Mouse (Mus musculus): Measurements from ENCODE around the gene Ywhag. TPM values are rescaled to one million over a fixed set of nuclear protein-coding genes. Genes with fewer than 3 reads are reported as not detected.
A peak's percentile ranks its signal among the peaks of the same experiment; 100 is the strongest.

The Ywhag gene
- polyA plus RNA-seq, 1 experiment from 2014 or later, result 79.0 TPM

- WGBS, result 65% methylated on average over 5 of the region's 5 CpGs
- Histone ChIP-seq H3K4me1 (ENCODE audit: insufficient read depth) (peaks cover 3% of the 10 kb centered on the region; the same call in 1 of the 2 replicates), H3K36me3 (ENCODE audit: insufficient read depth) (peaks cover 76% of the 10 kb centered on the region), H3K27me3 (ENCODE audit: insufficient read depth, low read length) (no peaks in the 10 kb centered on the region), H3K27ac (ENCODE audit: low read depth) (no peak overlapping the region), H3K9ac (no peak overlapping the region), H3K4me2 (no peak overlapping the region), H3K9me3 (ENCODE audit: low read depth, low read length) (no peaks in the 10 kb centered on the region), H3K4me3 (ENCODE audit: low read depth, low read length) (no peak overlapping the region)
- DNase-seq (no peak), ATAC-seq (ENCODE audit: insufficient read depth) (no peak)
- no peak for TF ChIP-seq CTCF (IDR thresholded peaks at IDR 0.05; ENCODE audit: low read depth)
These were observed 21.2 kb downstream of the Ywhag start for GRCm38 (mm10) chr5:135913201-135913600.

GRCm38 (mm10) chr5:135911633-135912220 lies 22.7 kb downstream of the Ywhag start:
- peaks cover 3% of the 10 kb centered on the region; the same call in 1 of the 2 replicates for H3K4me1 ChIP-seq (ENCODE audit: insufficient read depth)

GRCm38 (mm10) chr5:135910813-135911212 lies 23.6 kb downstream of the Ywhag start:
- H3K4me3 ChIP-seq (ENCODE audit: low read depth, low read length), result no peak overlapping the region
- WGBS, result 89% methylated on average over 25 of the region's 25 CpGs
- H3K27ac ChIP-seq (ENCODE audit: low read depth), result no peak overlapping the region
- H3K4me2 ChIP-seq, result no peak overlapping the region
- no peak for ATAC-seq (ENCODE audit: insufficient read depth)
- no peak overlapping the region for H3K9ac ChIP-seq
- DNase-seq, result no peak
- TF ChIP-seq CTCF (IDR thresholded peaks at IDR 0.05; ENCODE audit: low read depth), result no peak
- H3K9me3 ChIP-seq (ENCODE audit: low read depth, low read length), result no peaks in the 10 kb centered on the region
- H3K27me3 ChIP-seq (ENCODE audit: insufficient read depth, low read length), result no peaks in the 10 kb centered on the region
- peaks cover 72% of the 10 kb centered on the region for H3K36me3 ChIP-seq (ENCODE audit: insufficient read depth)
- peaks cover 3% of the 10 kb centered on the region; the same call in 1 of the 2 replicates for H3K4me1 ChIP-seq (ENCODE audit: insufficient read depth)

More at GRCm38 (mm10) chr5:135911633-135912220, 22.7 kb downstream of the Ywhag start:
- Histone ChIP-seq H3K9me3 (ENCODE audit: low read depth, low read length) (no peaks in the 10 kb centered on the region), H3K27me3 (ENCODE audit: insufficient read depth, low read length) (no peaks in the 10 kb centered on the region), H3K36me3 (ENCODE audit: insufficient read depth) (peaks cover 78% of the 10 kb centered on the region), H3K27ac (ENCODE audit: low read depth) (no peak overlapping the region), H3K9ac (no peak overlapping the region), H3K4me2 (no peak overlapping the region), H3K4me3 (ENCODE audit: low read depth, low read length) (no peak overlapping the region)
- no peak for DNase-seq
- ATAC-seq (ENCODE audit: insufficient read depth), result no peak
- WGBS, result 85% methylated on average over 11 of the region's 11 CpGs
- TF ChIP-seq CTCF (IDR thresholded peaks at IDR 0.05; ENCODE audit: low read depth), result no peak

GRCm38 (mm10) chr5:135909646-135910045 lies 24.8 kb downstream of the Ywhag start:
- H3K4me3 ChIP-seq (ENCODE audit: low read depth, low read length), result no peak overlapping the region
- no peaks in the 10 kb centered on the region for H3K27me3 ChIP-seq (ENCODE audit: insufficient read depth, low read length)
- 87% methylated on average over 10 of the region's 10 CpGs for WGBS
- TF ChIP-seq CTCF (IDR thresholded peaks at IDR 0.05; ENCODE audit: low read depth), result no peak
- no peaks in the 10 kb centered on the region for H3K9me3 ChIP-seq (ENCODE audit: low read depth, low read length)
- ATAC-seq (ENCODE audit: insufficient read depth) (no peak), DNase-seq (no peak)
- peaks cover 69% of the 10 kb centered on the region for H3K36me3 ChIP-seq (ENCODE audit: insufficient read depth)
- no peak overlapping the region for H3K27ac ChIP-seq (ENCODE audit: low read depth)
- peaks cover 3% of the 10 kb centered on the region; the same call in 1 of the 2 replicates for H3K4me1 ChIP-seq (ENCODE audit: insufficient read depth)
- H3K4me2 ChIP-seq, result no peak overlapping the region
- H3K9ac ChIP-seq, result no peak overlapping the region

- Histone ChIP-seq H3K36me3 (ENCODE audit: insufficient read depth) (peaks cover 69% of the 10 kb centered on the region), H3K9ac (no peak overlapping the region), H3K4me1 (ENCODE audit: insufficient read depth) (peaks cover 3% of the 10 kb centered on the region; the same call in 1 of the 2 replicates), H3K4me2 (no peak overlapping the region), H3K9me3 (ENCODE audit: low read depth, low read length) (no peaks in the 10 kb centered on the region), H3K4me3 (ENCODE audit: low read depth, low read length) (no peak overlapping the region), H3K27me3 (ENCODE audit: insufficient read depth, low read length) (no peaks in the 10 kb centered on the region), H3K27ac (ENCODE audit: low read depth) (no peak overlapping the region)
- DNase-seq (no peak), ATAC-seq (ENCODE audit: insufficient read depth) (no peak)
- TF ChIP-seq CTCF (IDR thresholded peaks at IDR 0.05; ENCODE audit: low read depth), result no peak
- WGBS, result 90% methylated on average over 16 of the region's 16 CpGs
These were observed 25.4 kb downstream of the Ywhag start for GRCm38 (mm10) chr5:135908989-135909388.

- H3K36me3 ChIP-seq (ENCODE audit: insufficient read depth), result peaks cover 61% of the 10 kb centered on the region
- no peak overlapping the region for H3K27ac ChIP-seq (ENCODE audit: low read depth)
- 81% methylated on average over 12 of the region's 12 CpGs for WGBS
- TF ChIP-seq CTCF (IDR thresholded peaks at IDR 0.05; ENCODE audit: low read depth), result no peak
- H3K9ac ChIP-seq, result no peak overlapping the region
- no peak overlapping the region for H3K4me2 ChIP-seq
- no peak overlapping the region for H3K4me3 ChIP-seq (ENCODE audit: low read depth, low read length)
- H3K9me3 ChIP-seq (ENCODE audit: low read depth, low read length), result no peaks in the 10 kb centered on the region
- H3K27me3 ChIP-seq (ENCODE audit: insufficient read depth, low read length), result no peaks in the 10 kb centered on the region
- H3K4me1 ChIP-seq (ENCODE audit: insufficient read depth), result peaks cover under 1% of the 10 kb centered on the region; the same call in 1 of the 2 replicates
- no peak for DNase-seq
- no peak for ATAC-seq (ENCODE audit: insufficient read depth)
These were observed 26.2 kb downstream of the Ywhag start for GRCm38 (mm10) chr5:135908185-135908584.

- Histone ChIP-seq H3K4me3 (ENCODE audit: low read depth, low read length) (no peak overlapping the region), H3K36me3 (ENCODE audit: insufficient read depth) (peaks cover 56% of the 10 kb centered on the region), H3K4me1 (ENCODE audit: insufficient read depth) (no peaks in the 10 kb centered on the region), H3K27me3 (ENCODE audit: insufficient read depth, low read length) (no peaks in the 10 kb centered on the region), H3K9ac (0 out of 2 replicates have a peak overlapping the region, but pooled peaks have one; percentile 2), H3K9me3 (ENCODE audit: low read depth, low read length) (no peaks in the 10 kb centered on the region), H3K27ac (ENCODE audit: low read depth) (peak overlapping the region; percentile 36; the same call in 1 of the 2 replicates), H3K4me2 (no peak overlapping the region)
- ATAC-seq (ENCODE audit: insufficient read depth), result no peak
- no peak for TF ChIP-seq CTCF (IDR thresholded peaks at IDR 0.05; ENCODE audit: low read depth)
- 69% methylated on average over 13 of the region's 13 CpGs for WGBS
- DNase-seq, result no peak
These were observed 27.2 kb downstream of the Ywhag start for GRCm38 (mm10) chr5:135907256-135907655.
